Mouse (Mus musculus) right cerebral cortex, postnatal 25 days (tissue): ENCODE measurements around the gene Olfr286.

Source experiments
- DNase-seq: peaks from one replicate; pipeline ENCODE4 v3.0.0; 2022

Olfr286 gene

GRCm38 (mm10) chr15:98234350-98234749, at the start of gene Olfr286:
Olfr286 (minus strand) TSS chr15:98234450.
- DNase-seq = no peak

DNA sequence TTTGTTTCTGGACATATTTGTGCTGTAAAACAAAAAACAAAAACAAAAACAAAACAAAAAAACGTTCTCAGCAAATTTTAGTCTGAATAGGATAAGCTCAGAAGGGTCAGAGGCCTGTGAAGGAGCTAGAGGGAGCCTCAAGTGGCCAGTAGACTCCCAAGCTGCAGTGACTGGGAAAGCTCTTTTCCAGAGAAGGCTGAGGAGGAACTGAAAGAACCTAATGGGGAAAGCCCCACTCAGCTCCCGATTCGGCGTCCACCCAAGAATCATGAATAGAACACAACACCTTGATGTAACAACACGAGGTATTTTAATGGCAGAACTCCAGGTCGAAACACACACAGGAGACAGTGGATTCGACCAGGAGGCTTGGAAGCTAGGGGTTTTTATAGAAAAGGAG, 23.5 kb upstream of the Olfr286 start:
- DNase-seq = no peak

DNA sequence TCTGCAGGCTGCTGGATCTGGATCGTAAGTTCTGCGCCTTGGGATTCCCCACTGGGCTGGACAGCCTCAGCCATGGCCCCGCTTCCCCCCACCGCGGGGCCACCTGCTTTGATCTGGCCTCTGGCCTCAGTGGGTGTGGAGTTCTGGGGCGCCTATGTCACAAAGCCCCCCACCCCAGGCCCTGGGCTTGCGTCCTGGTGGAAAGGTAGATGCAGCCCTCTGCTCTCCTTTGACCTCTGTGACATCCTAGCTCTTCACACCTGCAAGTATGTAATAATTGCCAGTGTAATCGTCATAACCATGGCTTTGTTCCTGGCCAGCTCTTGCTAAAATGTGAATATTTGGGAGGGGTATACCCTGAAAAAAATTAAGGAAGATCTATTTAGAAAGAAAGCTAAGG, 22.9 kb upstream of the Olfr286 start, which contains the start of gene H1fnt:
Gene H1fnt, minus strand, starts transcription at position 101 of the 400 bp plus-strand sequence.
- no peak for DNase-seq

DNA sequence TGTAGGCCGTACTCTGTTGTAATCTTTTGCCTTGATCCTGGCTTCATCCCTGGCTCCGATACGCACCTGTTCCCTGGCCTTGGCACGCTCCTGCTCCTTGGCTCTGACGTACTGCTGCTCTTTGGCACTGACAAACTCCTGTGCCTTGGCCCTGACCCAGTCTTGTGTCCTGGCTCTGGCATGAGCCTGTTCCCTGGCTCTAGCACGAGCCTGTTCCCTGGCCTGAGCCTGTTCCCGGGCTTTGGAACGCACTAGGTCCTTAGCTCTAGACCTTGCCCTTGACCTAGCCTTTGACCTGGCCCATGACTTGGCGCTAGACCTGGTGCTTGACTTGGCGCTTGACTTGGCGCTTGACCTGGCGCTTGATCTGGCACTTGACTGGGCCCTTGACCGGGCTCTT, 22.0 kb upstream of the Olfr286 start:
- no peak for DNase-seq

- DNase-seq = no peak
These were observed 1.2 kb upstream of the Olfr286 start for GRCm38 (mm10) chr15:98235442-98235841.

GRCm38 (mm10) chr15:98226096-98226495, 8.2 kb downstream of the Olfr286 start:
- DNase-seq = no peak

DNA sequence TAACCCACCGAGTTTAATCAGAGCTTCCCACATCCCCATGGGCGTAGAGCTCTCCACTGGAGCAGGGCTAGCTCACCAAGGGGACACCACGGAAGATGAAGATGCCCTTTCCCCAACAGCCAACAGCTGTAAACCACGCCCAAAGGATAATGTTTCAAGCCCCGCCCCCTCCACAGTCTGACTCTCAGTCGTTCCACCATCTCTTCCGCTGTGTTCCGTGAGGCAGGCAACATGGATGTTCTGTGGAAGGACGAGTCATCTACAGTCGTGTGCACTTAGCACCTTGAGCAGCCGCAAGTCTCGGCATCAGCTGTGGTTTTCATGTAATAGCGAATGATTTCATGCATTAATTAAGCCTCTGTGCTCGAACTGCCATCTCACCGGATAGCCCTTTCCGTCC, 8.6 kb downstream of the Olfr286 start:
- no peak for DNase-seq

GRCm38 (mm10) chr15:98222377-98222776, 11.9 kb downstream of the Olfr286 start:
- no peak for DNase-seq

DNA sequence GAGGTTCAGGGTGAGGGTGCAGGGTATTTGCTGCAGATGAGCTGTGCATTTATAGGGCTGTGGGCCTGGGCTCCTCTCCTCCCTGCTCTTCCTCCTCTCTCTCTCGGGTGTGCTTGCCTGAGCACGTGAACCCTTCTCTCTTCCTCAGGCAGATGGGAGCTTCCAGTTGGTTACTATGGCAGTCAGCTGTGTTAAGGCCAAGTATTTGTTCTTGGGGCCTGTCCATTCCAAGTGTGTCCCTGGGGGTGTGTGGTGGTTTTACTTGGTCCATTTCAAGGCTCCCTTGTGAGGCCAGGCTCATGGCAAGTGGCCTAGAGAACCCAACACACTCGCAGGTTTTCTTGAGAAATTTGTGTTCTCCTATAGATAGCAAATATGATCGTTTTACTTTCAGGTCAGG, 13.4 kb downstream of the Olfr286 start, which contains the start of the genes Gm44579 and Olfr287:
Gene Gm44579, minus strand, starts transcription at position 101 of the 400 bp plus-strand sequence.
Gene Olfr287, minus strand, starts transcription at position 180 of the 400 bp plus-strand sequence.
- no peak for DNase-seq

- no peak for DNase-seq
These were observed 20.1 kb downstream of the Olfr286 start for GRCm38 (mm10) chr15:98214130-98214529.

GRCm38 (mm10) chr15:98213336-98213870, 20.8 kb downstream of the Olfr286 start:
- no peak for DNase-seq

DNA sequence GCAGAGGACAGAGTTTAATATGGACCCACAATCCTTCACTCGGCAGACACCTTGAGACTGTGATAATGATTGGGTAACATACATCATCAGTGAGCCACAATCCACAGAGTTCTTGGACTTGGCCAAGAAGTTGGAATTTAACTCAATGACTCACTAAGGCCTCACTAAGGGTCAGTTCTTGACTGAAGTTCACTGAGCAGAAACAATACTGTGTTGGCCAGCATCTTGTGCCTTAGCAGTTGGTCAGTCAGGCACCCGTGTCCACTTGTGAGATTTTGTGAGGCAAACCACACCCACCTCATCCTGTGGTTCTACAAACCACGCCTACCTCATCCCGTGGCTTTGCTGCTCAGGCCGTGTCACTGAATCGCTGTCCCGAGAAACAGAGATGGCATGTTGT, 24.6 kb downstream of the Olfr286 start:
- no peak for DNase-seq

DNA sequence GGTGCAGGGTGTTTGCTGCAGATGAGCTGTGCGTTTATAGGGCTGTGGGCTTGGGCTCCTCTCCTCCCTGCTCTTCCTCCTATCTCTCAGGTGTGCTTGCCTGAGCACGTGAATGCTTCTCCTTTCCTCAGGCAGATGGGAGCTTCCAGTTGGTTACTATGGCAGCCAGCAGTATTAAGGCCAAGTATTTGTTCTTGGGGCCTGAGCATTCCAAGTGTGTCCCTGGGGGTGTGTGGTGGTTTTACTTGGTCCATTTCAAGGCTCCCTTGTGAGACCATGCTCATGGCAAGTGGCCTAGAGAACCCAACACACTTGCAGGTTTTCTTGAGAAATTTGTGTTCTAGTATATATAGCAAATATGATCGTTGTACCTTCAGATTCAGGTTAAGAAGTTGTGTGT, 38.8 kb downstream of the Olfr286 start, which contains the start of gene Olfr288:
Gene Olfr288, minus strand, starts transcription at position 101 of the 400 bp plus-strand sequence.
- no peak for DNase-seq

DNA sequence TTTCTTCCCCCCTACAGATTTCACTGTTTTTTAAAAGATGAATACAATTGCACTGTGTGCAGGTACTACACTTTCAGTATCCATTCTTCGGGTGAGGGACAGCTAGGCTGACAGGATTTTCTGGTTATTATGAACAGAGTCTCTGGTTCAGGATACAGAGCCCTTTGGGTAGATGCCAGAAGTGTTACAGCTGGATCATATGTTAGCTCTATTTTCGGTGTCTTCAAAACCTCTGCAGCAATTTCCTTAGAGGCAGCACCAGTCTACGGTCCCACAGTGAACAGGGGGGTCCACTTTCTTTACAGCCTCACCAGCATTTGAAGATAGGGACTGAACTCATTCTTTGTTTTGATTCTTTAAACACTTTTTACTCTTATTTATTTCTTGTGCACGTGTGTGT, 49.8 kb downstream of the Olfr286 start:
- DNase-seq = no peak

GRCm38 (mm10) chr15:98181856-98182570, 52.2 kb downstream of the Olfr286 start:
- DNase-seq = no peak

DNA sequence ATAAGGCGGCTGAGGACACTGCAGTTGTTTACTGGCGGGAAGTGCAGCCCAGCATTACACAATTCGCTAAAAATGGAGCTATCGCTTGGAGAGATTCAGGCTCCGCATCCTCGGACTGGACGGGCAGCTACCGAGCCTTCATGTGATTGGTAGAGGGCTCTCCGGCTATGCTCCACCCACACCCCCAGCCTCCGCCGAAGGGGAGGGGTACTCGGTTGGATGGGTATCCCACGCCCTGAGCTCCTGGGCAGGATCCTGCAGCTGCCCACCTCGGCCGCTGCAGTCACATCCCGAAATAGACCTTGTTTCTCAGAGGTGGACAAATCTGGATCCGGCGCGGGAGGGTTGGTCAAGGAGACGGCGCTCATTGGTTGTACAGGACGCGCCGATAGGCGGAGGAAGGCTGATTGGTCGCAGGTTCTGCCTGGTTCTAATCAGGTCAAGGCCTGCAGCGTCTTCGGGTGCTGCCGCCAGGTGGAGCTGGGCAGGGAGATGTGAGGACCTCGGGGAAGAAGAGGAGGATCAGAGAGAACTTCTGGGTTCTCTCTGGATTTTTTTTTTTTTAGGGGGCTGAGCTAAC, 53.0 kb downstream of the Olfr286 start:
- DNase-seq = peak; percentile 92

DNA sequence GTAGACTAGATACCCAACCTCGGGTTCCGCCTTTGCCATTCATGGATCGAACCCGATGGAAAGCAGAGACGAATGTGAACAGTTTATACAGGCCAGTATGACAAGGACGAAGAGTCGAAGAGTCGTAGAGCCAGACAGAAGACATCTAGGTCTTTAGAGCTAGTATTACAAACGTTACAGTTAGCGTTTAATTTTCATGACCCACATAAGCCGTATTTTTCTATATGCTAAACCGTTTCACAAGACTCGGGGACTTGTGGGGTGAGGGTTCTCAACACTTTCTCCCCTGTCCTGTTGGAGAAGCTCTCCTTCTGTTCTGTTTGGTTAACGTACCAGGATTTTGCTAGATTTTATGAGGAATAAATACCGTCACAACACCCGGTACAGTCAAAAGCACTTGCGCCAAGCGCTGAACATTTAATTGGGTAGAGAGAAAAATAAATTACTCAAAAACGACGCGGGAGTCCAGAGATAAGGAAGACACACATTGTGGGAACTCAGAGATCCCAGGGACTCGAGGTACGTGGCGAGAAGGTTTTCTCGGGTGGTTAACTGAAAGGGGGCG, 53.6 kb downstream of the Olfr286 start:
- DNase-seq = no peak

- DNase-seq = no peak
These were observed 56.9 kb downstream of the Olfr286 start for GRCm38 (mm10) chr15:98177320-98177719.
